Mouse (Mus musculus): ENCODE measurements around the gene Pkp3.

Gene Pkp3

DNA sequence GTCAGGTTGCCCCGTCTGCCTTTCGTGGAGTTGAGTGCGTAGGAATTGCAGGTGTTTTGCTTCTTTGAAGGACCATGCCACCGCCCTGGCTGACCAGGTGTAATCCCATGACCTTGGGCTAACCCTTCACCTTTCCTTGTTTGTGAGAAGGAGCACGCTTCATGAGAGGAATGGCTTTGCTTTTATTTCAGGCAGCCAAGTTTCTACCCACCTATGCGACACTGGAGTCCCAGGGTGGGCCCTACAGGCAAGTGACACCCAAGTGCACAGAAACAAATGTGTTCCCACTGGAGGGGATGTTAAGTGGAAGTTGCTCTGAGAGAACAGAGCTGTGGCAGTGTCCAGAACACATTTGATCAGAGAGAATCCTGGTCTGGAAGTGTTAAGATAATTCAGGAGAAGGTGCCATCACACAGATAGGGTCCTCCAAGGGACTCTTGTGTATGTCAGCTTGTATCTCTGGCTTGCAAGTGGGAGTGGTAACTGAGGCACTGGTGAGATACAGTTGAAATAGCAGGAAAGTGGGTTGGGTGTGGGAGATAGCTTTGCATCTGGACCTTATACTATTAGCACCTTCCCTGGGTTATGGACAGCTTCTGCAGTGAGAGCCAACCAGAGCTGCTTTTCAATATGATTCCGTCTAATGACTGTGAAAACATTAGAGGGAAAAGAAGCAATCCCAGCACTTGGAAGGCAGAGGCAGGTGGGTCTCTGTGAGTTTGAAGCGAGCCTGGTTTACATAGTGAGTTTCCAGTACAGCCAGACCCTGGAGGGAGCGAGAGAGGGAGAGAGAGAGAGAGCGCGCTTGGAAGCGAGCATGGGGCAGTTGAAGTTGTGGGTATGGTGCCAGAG, 54.1 kb downstream of the Pkp3 start:
- in situ Hi-C loops (cut with MboI, MseI), result loop anchor here in 1 of 2 experiments (5.0 kb wide), 1 partner anchor 35 kb away; no protein-coding TSS in a partner anchor

Measured in T-helper 17 cell (primary cell).